ENCODE assay signal across 10 mouse cellular contexts in genomic region chr13:109047126-109047525, GRCm38 (mm10).
DNase-seq lines count a peak whose midpoint lies in the region; ATAC-seq lines count a peak whose summit lies in the region.
"Had no signal": no experiment of that assay in that cellular context is flagged by ENCODE, and none has a peak within 500 bp of the region (broad histone marks: within the 10 kb centered on the region; RNA-seq: fewer than 3 reads in every experiment).

No protein-coding gene starts in this region.

- no peaks in the 10 kb centered on the region for H3K9me3 ChIP-seq in heart, embryonic 10.5 days
- H3K9me3 ChIP-seq: heart, embryonic 13.5 days; limb, embryonic 12.5 days had no signal

- no peak for DNase-seq in cerebellum, postnatal 4 days (ENCODE audit: low spot score in 2 of 2)
- DNase-seq in cerebellum, adult 11-12 months = peak; percentile 36
- peak; percentile 55 for DNase-seq in kidney, adult 9 months
- peak; percentile 38 to 63 for DNase-seq in left cerebral cortex, adult 18-20 months (ENCODE audit: low spot score in 2 of 2)
- no peak for DNase-seq in heart, embryonic 10.5 days (ENCODE audit: low spot score)
- DNase-seq in urinary bladder, postnatal 36 days (ENCODE audit: low spot score in 2 of 2) = no peak

- no peaks in the 10 kb centered on the region for H3K4me1 ChIP-seq in heart, embryonic 10.5 days
- H3K4me1 ChIP-seq: heart, embryonic 13.5 days had no signal

- H3K36me3 ChIP-seq in heart, embryonic 10.5 days = no peaks in the 10 kb centered on the region
- H3K36me3 ChIP-seq: heart, embryonic 13.5 days; limb, embryonic 12.5 days had no signal

- no peaks in the 10 kb centered on the region for H3K27me3 ChIP-seq in heart, embryonic 10.5 days (ENCODE audit: insufficient read depth, poor library complexity, severe bottlenecking)
- H3K27me3 ChIP-seq: heart, embryonic 13.5 days; limb, embryonic 12.5 days had no signal

- no peak overlapping the region for H3K27ac ChIP-seq in heart, embryonic 10.5 days
- H3K27ac ChIP-seq: heart, embryonic 13.5 days; limb, embryonic 12.5 days had no signal

- 72% methylated on average over 7 of the region's 7 CpGs for whole genome bisulfite sequencing in heart, embryonic 10.5 days

- peak; percentile 84 for ATAC-seq in cerebellum, adult (ENCODE audit: insufficient number of reproducible peaks, low FRiP score, low TSS enrichment)
- ATAC-seq in inflammation-experienced regulatory T-cells, adult 6 months = no peak

- H3K4me3 ChIP-seq in heart, embryonic 10.5 days = no peak overlapping the region
- H3K4me3 ChIP-seq: heart, embryonic 13.5 days; limb, embryonic 12.5 days had no signal

Comparison
In these comparisons a context has a peak if more than half of its experiments do, and no peak if none do; other contexts are left out.
1. DNase-seq: peak in cerebellum, adult 11-12 months (single experiment), kidney, adult 9 months (single experiment) and left cerebral cortex, adult 18-20 months (2 of 2); none in cerebellum, postnatal 4 days (0 of 2), heart, embryonic 10.5 days (single experiment) and urinary bladder, postnatal 36 days (0 of 2).